Mouse (Mus musculus) CH12.LX (cell line): ENCODE data around the gene Ablim1. TPM values are rescaled to one million over a fixed set of nuclear protein-coding genes. Genes with fewer than 3 reads are reported as not detected.

Experiments used
- DNase-seq: peaks from one replicate; pipeline ENCODE4 v3.0.0-alpha.2; 2013; ENCODE audit errors: extremely low read depth
- H3K27ac ChIP-seq: 2 replicates; pipeline ENCODE4 v1.5.1; 2012; ENCODE audit warnings: low read depth, mild to moderate bottlenecking, control low read depth, moderate library complexity; ENCODE audit not compliant: insufficient read depth
- H3K27me3 ChIP-seq: replicated peaks from 2 replicates; pipeline ENCODE3; 2012; ENCODE audit warnings: inconsistent platforms
- H3K36me3 ChIP-seq, 2 experiments: replicated peaks in 1 of 2; 2 replicates each; pipeline versions ENCODE3 to v1.6.1; 2012; ENCODE audit warnings: inconsistent platforms in 1 of 2, low read length in 1 of 2, mild to moderate bottlenecking in 1 of 2, mixed read lengths in 1 of 2, moderate library complexity in 1 of 2; ENCODE audit not compliant: control insufficient read depth in 1 of 2, insufficient read depth in 1 of 2
- H3K4me1 ChIP-seq, 2 experiments: 2 replicates each; pipeline ENCODE4 v1.6.1; 2012; ENCODE audit warnings: inconsistent platforms in 1 of 2, moderate library complexity in 1 of 2; ENCODE audit not compliant: insufficient read depth in 2 of 2, control insufficient read depth in 1 of 2
- H3K4me2 ChIP-seq: 2 replicates; pipeline ENCODE4 v1.6.1; 2012; ENCODE audit warnings: low read depth, mild to moderate bottlenecking, control low read depth; ENCODE audit not compliant: poor library complexity, insufficient read depth, severe bottlenecking
- H3K4me3 ChIP-seq, 3 experiments: fragments of 150-350 bp in 1 of 3; sonication (generic) in 1 of 3; replicated peaks in 1 of 3; 2 replicates each; pipeline versions ENCODE3 to v1.5.1; 2011 to 2012; ENCODE audit warnings: low read depth in 2 of 3, low read length in 2 of 3, mild to moderate bottlenecking in 2 of 3, moderate library complexity in 2 of 3, control low read depth in 1 of 3, improper control_type of control experiment in 1 of 3, inconsistent platforms in 1 of 3, mixed read lengths in 1 of 3; ENCODE audit not compliant: poor library complexity in 1 of 3
- H3K79me2 ChIP-seq: replicated peaks from 2 replicates; pipeline ENCODE4 v1.6.1; 2012; ENCODE audit warnings: mild to moderate bottlenecking, moderate library complexity; ENCODE audit not compliant: control insufficient read depth, poor library complexity, insufficient read depth, severe bottlenecking; ENCODE audit errors: extremely low read depth
- H3K9ac ChIP-seq: 2 replicates; pipeline ENCODE4 v1.6.1; 2012; ENCODE audit warnings: low read depth, mild to moderate bottlenecking, control low read depth, moderate library complexity; ENCODE audit not compliant: insufficient read depth
- H3K9me3 ChIP-seq: replicated peaks from 2 replicates; pipeline ENCODE3; 2012; ENCODE audit warnings: low read length, inconsistent platforms, mixed read lengths
- BHLHE40 ChIP-seq: IDR thresholded peaks from 2 replicates; pipeline ENCODE4 v1.6.1; 2011; ENCODE audit warnings: mild to moderate bottlenecking, low read depth, low read length, improper control_type of control experiment
- CHD1 ChIP-seq: IDR thresholded peaks from 2 replicates; pipeline ENCODE4 v1.6.1; 2012; ENCODE audit warnings: low read depth, low read length, improper control_type of control experiment, inconsistent platforms
- CHD2 ChIP-seq: IDR thresholded peaks from 2 replicates; pipeline ENCODE4 v1.6.1; 2011; ENCODE audit warnings: low read length, improper control_type of control experiment
- CTCF ChIP-seq, 2 experiments: IDR thresholded peaks in 1 of 2; conservative IDR thresholded peaks in 1 of 2; 2 replicates each; pipeline ENCODE4 v1.5.1; 2011 to 2012; ENCODE audit warnings: low read depth in 2 of 2, low read length in 2 of 2, improper control_type of control experiment in 1 of 2, inconsistent platforms in 1 of 2, mild to moderate bottlenecking in 1 of 2, moderate library complexity in 1 of 2
- ELF1 ChIP-seq: IDR thresholded peaks from 2 replicates; pipeline ENCODE4 v1.6.1; 2014; ENCODE audit warnings: low read depth, mild to moderate bottlenecking, inconsistent platforms, low read length, improper control_type of control experiment
- HCFC1 ChIP-seq: IDR thresholded peaks from 2 replicates; pipeline ENCODE4 v1.6.1; 2012; ENCODE audit warnings: low read depth, mild to moderate bottlenecking, inconsistent platforms, low read length, improper control_type of control experiment
- IRF4 ChIP-seq: IDR thresholded peaks from 2 replicates; pipeline ENCODE4 v1.6.1; 2014; ENCODE audit warnings: low read depth, mild to moderate bottlenecking, inconsistent platforms, low read length, improper control_type of control experiment
- JUN ChIP-seq: IDR thresholded peaks from 2 replicates; pipeline ENCODE4 v1.6.1; 2011; ENCODE audit warnings: low read depth, mild to moderate bottlenecking, low read length, improper control_type of control experiment, moderate library complexity; ENCODE audit not compliant: insufficient read depth
- JUND ChIP-seq: conservative IDR thresholded peaks from 2 replicates; pipeline ENCODE4 v1.6.1; 2011; ENCODE audit warnings: low read depth, low read length, improper control_type of control experiment
- KAT2A ChIP-seq: IDR thresholded peaks from 2 replicates; pipeline ENCODE4 v1.6.1; 2012; ENCODE audit warnings: low read length, improper control_type of control experiment, inconsistent platforms; ENCODE audit not compliant: insufficient replicate concordance
- MAX ChIP-seq: IDR thresholded peaks from 2 replicates; pipeline ENCODE4 v1.6.1; 2011; ENCODE audit warnings: low read length, improper control_type of control experiment
- MAZ ChIP-seq: IDR thresholded peaks from 2 replicates; pipeline ENCODE4 v1.6.1; 2012; ENCODE audit warnings: low read depth, mild to moderate bottlenecking, inconsistent platforms, low read length, improper control_type of control experiment, moderate library complexity
- MXI1 ChIP-seq: IDR thresholded peaks from 2 replicates; pipeline ENCODE4 v1.6.1; 2011; ENCODE audit warnings: mild to moderate bottlenecking, low read depth, low read length, improper control_type of control experiment
- MYC ChIP-seq: IDR thresholded peaks from 2 replicates; pipeline ENCODE4 v1.6.1; 2011; ENCODE audit warnings: low read depth, mild to moderate bottlenecking, improper control_type of control experiment, low read length
- NRF1 ChIP-seq: IDR thresholded peaks from 2 replicates; pipeline ENCODE4 v1.6.1; 2014; ENCODE audit warnings: low read depth, mild to moderate bottlenecking, inconsistent platforms, low read length, improper control_type of control experiment, moderate library complexity
- POLR2AphosphoS2 ChIP-seq: IDR thresholded peaks from 2 replicates; pipeline ENCODE4 v1.6.1; 2011; ENCODE audit warnings: low read depth, low read length, improper control_type of control experiment
- RCOR1 ChIP-seq: conservative IDR thresholded peaks from 2 replicates; pipeline ENCODE4 v1.6.1; 2012; ENCODE audit warnings: low read depth, mild to moderate bottlenecking, inconsistent platforms, low read length, improper control_type of control experiment
- SMC3 ChIP-seq: IDR thresholded peaks from 2 replicates; pipeline ENCODE4 v1.6.1; 2011; ENCODE audit warnings: low read depth, low read length, improper control_type of control experiment
- TBP ChIP-seq: conservative IDR thresholded peaks from 2 replicates; pipeline ENCODE4 v1.6.1; 2011; ENCODE audit warnings: low read depth, low read length, improper control_type of control experiment
- USF1 ChIP-seq: IDR thresholded peaks from 2 replicates; pipeline ENCODE4 v1.6.1; 2014; ENCODE audit warnings: low read depth, mild to moderate bottlenecking, inconsistent platforms, low read length, improper control_type of control experiment
- ZKSCAN1 ChIP-seq: IDR thresholded peaks from 2 replicates; pipeline ENCODE4 v1.6.1; 2012; ENCODE audit warnings: low read depth, inconsistent platforms, low read length, improper control_type of control experiment, borderline replicate concordance
- ZMIZ1 ChIP-seq: IDR thresholded peaks from 2 replicates; pipeline ENCODE4 v1.6.1; 2012; ENCODE audit warnings: low read depth, mild to moderate bottlenecking, inconsistent platforms, low read length, improper control_type of control experiment
- ZNF384 ChIP-seq: IDR thresholded peaks from 2 replicates; pipeline ENCODE4 v1.6.1; 2012; ENCODE audit warnings: low read depth, low read length, improper control_type of control experiment, inconsistent platforms
- dilution Hi-C: fragments of 300-500 bp; cut with MboI; formaldehyde crosslinking; loops from 2 replicates; pipeline ENCODE4 v1.14.3; 2020; ENCODE audit warnings: low sequenced_read_pairs; ENCODE audit not compliant: extremely low pct_unique_long_range_greater_than_20kb, extremely low pct_ligation_motif_present
- in situ Hi-C: fragments of 300-500 bp; cut with MboI; formaldehyde crosslinking; loops from 3 replicates; pipeline ENCODE4 v1.14.3; 2019; ENCODE audit warnings: low sequenced_read_pairs, low pct_ligation_motif_present, low pct_unique_long_range_greater_than_20kb, mixed read lengths
- polyA plus RNA-seq: library from polyadenylated mRNA; unstranded; fragments of >175 nt; gene quantifications from 2 replicates; pipeline ENCODE4 v1.2.1, GENCODE M21; 2012; ENCODE audit warnings: low read depth; ENCODE audit not compliant: insufficient read length
- total RNA-seq, 2 experiments: library from RNA; depleted of rRNA; stranded (reverse); fragments of 300-350 nt in 1 of 2; fragments of >200 nt in 1 of 2; gene quantifications; 2 replicates each; pipeline ENCODE4 v1.2.3; 2012 to 2014

The Ablim1 gene
- total and polyA plus RNA-seq, 3 experiments, result 0.85 to 2.4 (median 2.0) TPM

DNA sequence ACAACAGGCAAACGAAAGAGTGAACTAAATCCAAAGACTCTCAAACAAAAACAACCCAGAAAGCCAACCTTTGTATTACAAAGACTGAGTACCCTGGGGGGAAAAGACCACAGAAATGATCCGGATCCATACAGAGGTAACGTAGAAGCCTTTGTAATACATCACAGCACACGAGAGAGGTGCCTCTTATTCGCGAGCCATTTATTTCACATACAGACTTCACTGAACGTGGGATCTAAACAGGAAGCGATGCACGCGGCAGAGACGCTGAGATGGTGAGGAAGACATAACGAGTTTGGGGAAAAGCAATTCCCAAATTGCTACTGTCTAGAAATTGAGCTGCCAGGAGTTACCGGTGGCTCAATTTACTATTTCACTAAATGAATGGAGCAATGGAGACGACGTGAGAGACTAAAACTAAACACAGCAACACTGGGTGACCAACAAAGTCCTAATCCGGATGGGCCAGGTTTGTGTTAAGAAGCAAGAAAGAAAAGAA, 265.1 kb downstream of the Ablim1 start:
- TF ChIP-seq MAX (no peak), ZNF384 (no peak), BHLHE40 (no peak), SMC3 (no peak), MAZ (no peak), ZMIZ1 (no peak), HCFC1 (no peak), JUND (no peak), USF1 (no peak), NRF1 (no peak), IRF4 (no peak), CTCF (conservative IDR thresholded peaks at IDR 0.05 in 1 of 2, IDR thresholded peaks at IDR 0.05 in 1 of 2; ENCODE audit: low read depth in 2 of 2, low read length in 2 of 2) (no peak), TBP (no peak)
- in situ Hi-C loops, result no loop called here
- no peak for DNase-seq
- H3K9ac ChIP-seq, result no peak overlapping the region
- H3K4me1 ChIP-seq, result no peaks in the 10 kb centered on the region
- no peak overlapping the region for H3K4me2 ChIP-seq
- no peaks in the 10 kb centered on the region for H3K9me3 ChIP-seq
- dilution Hi-C loops, result no loop called here
- H3K4me3 ChIP-seq, result no peak overlapping the region
- H3K36me3 ChIP-seq, result no peaks in the 10 kb centered on the region
- H3K27me3 ChIP-seq, result peaks cover 2% of the 10 kb centered on the region
- H3K79me2 ChIP-seq, result no peaks in the 10 kb centered on the region
- no peak overlapping the region for H3K27ac ChIP-seq

DNA sequence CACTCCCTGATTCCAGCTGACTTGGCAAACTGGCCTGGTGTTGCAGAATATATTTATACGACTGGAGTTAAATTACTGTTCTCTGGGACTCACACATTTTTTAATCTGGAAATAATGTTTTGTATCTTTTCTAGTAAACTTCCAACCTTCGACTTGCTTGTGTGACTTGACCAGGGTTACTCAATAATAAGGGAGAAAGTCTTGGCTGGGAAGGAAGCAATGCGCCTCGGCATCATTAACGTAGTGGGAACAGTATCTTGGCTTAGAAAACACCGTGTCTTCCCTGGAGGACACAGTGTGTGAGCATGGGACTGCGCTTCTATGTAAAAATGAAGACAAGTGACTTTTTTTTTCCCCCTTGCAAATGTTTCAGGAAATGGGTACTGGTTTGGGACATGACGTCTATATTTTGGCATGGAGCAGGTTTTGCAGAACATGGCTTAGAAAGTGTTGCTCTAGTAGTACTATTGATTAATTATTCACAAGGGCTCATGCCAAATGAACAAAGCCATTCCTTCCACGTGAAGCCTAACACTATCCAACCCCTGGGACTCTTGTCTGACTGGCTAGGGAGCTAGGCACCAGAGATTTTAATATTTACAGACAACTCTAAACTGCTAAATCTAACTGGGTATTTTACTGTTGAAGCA, 266.9 kb downstream of the Ablim1 start:
- Histone ChIP-seq H3K79me2 (no peaks in the 10 kb centered on the region), H3K4me3 (no peak overlapping the region), H3K9me3 (no peaks in the 10 kb centered on the region)
- TF ChIP-seq JUN (no peak), HCFC1 (no peak), SMC3 (no peak), ZKSCAN1 (no peak), KAT2A (no peak), IRF4 (no peak), CHD2 (no peak), CHD1 (no peak), MYC (no peak), ELF1 (no peak), TBP (no peak), RCOR1 (no peak), MXI1 (no peak), USF1 (no peak), POLR2AphosphoS2 (no peak)
- TF ChIP-seq, all 38 proteins: peak for 0
- dilution Hi-C loops (no loop called here), in situ Hi-C loops (no loop called here)
- H3K4me1 ChIP-seq, result no peaks in the 10 kb centered on the region
- H3K27me3 ChIP-seq, result peaks cover 5% of the 10 kb centered on the region
- no peak overlapping the region for H3K9ac ChIP-seq
- no peaks in the 10 kb centered on the region for H3K36me3 ChIP-seq
- DNase-seq, result no peak
- no peak overlapping the region for H3K4me2 ChIP-seq
- no peak overlapping the region for H3K27ac ChIP-seq
